Mouse (Mus musculus): ENCODE measurements at regions not wholly inside any gene's neighbourhood (a gene's known extent, or its start where the extent isn't known, plus 50 kb on each side); places are given as distances from the start of the nearest gene placed in this dataset.

DNA sequence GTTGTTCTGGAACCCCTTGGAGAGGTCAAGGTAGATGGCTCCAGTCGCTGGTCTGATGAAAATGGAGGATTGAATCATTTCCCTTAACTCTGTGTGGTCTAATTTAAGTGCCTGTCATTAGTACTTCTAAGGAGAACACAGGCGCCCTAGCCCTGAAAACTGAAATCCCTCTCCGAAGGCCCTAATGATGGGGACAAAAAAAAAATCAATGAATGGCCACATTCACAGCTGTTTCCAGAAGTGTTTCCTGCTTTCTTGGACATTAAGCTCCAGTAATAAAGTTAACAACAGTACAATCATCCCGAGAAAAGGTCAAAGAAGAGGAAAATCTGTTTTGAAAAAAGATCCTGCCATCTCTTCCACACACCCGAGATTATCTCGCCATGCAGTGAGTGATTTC is 174.1 kb upstream of the Jmjd1c start:
- H3K27me3 ChIP-seq (ENCODE audit: insufficient read depth, low read length) = peaks cover 19% of the 10 kb centered on the region
- H3K9me3 ChIP-seq (replicated peaks) = no peaks in the 10 kb centered on the region
- no peak for TF ChIP-seq TAL1 (conservative IDR thresholded peaks at IDR 0.05; ENCODE audit: low read depth, low read length)
- no peak for TF ChIP-seq CTCF (IDR thresholded peaks at IDR 0.05; ENCODE audit: low read depth, low read length)
- TF ChIP-seq GATA1 (IDR thresholded peaks at IDR 0.05; ENCODE audit: borderline replicate concordance, low read length) = no peak
- TF ChIP-seq GATA2 (IDR thresholded peaks at IDR 0.05; ENCODE audit: borderline replicate concordance, low read depth, low read length) = no peak
- no peak for TF ChIP-seq POLR2AphosphoS5 (IDR thresholded peaks at IDR 0.05; ENCODE audit: insufficient replicate concordance, low read depth, low read length)
- ATAC-seq (ENCODE audit: extremely low read depth, insufficient number of reproducible peaks, low FRiP score, poor library complexity, severe bottlenecking) (no peak), DNase-seq (ENCODE audit: low spot score) (no peak)
- peaks cover 6% of the 10 kb centered on the region for H3K4me1 ChIP-seq (ENCODE audit: insufficient read depth, low read depth, low read length)
- no peaks in the 10 kb centered on the region for H3K36me3 ChIP-seq (replicated peaks)
- H3K4me3 ChIP-seq (ENCODE audit: low read depth, low read length) = no peak overlapping the region

- TF ChIP-seq POLR2AphosphoS5 (IDR thresholded peaks at IDR 0.05; ENCODE audit: insufficient replicate concordance, low read depth, low read length) (no peak), GATA2 (IDR thresholded peaks at IDR 0.05; ENCODE audit: borderline replicate concordance, low read depth, low read length) (no peak), GATA1 (IDR thresholded peaks at IDR 0.05; ENCODE audit: borderline replicate concordance, low read length) (no peak), TAL1 (conservative IDR thresholded peaks at IDR 0.05; ENCODE audit: low read depth, low read length) (no peak)
Measured at GRCm38 (mm10) chr10:66922314-66922713, 173.6 kb upstream of the Jmjd1c start.

GRCm38 (mm10) chr10:66923947-66924346 is 172.0 kb upstream of the Jmjd1c start:
- Histone ChIP-seq H3K4me1 (ENCODE audit: insufficient read depth, low read depth, low read length) (peaks cover 6% of the 10 kb centered on the region), H3K27me3 (ENCODE audit: insufficient read depth, low read length) (peaks cover 19% of the 10 kb centered on the region), H3K9me3 (replicated peaks) (no peaks in the 10 kb centered on the region), H3K4me3 (ENCODE audit: low read depth, low read length) (no peak overlapping the region), H3K36me3 (replicated peaks) (no peaks in the 10 kb centered on the region)
- ATAC-seq (ENCODE audit: extremely low read depth, insufficient number of reproducible peaks, low FRiP score, poor library complexity, severe bottlenecking) (no peak), DNase-seq (ENCODE audit: low spot score) (no peak)
- TF ChIP-seq CTCF (IDR thresholded peaks at IDR 0.05; ENCODE audit: low read depth, low read length) (no peak), GATA1 (IDR thresholded peaks at IDR 0.05; ENCODE audit: borderline replicate concordance, low read length) (no peak), GATA2 (IDR thresholded peaks at IDR 0.05; ENCODE audit: borderline replicate concordance, low read depth, low read length) (no peak), POLR2AphosphoS5 (IDR thresholded peaks at IDR 0.05; ENCODE audit: insufficient replicate concordance, low read depth, low read length) (no peak), TAL1 (conservative IDR thresholded peaks at IDR 0.05; ENCODE audit: low read depth, low read length) (no peak)

More at GRCm38 (mm10) chr10:66922314-66922713, 173.6 kb upstream of the Jmjd1c start:
- Histone ChIP-seq H3K27me3 (ENCODE audit: insufficient read depth, low read length) (peaks cover 19% of the 10 kb centered on the region), H3K4me1 (ENCODE audit: insufficient read depth, low read depth, low read length) (peaks cover 6% of the 10 kb centered on the region), H3K9me3 (replicated peaks) (no peaks in the 10 kb centered on the region), H3K36me3 (replicated peaks) (no peaks in the 10 kb centered on the region), H3K4me3 (ENCODE audit: low read depth, low read length) (no peak overlapping the region)
- DNase-seq (ENCODE audit: low spot score) (no peak), ATAC-seq (ENCODE audit: extremely low read depth, insufficient number of reproducible peaks, low FRiP score, poor library complexity, severe bottlenecking) (no peak)

GRCm38 (mm10) chr10:66924418-66924817 is 171.5 kb upstream of the Jmjd1c start:
- peaks cover 6% of the 10 kb centered on the region for H3K4me1 ChIP-seq (ENCODE audit: insufficient read depth, low read depth, low read length)
- no peak overlapping the region for H3K4me3 ChIP-seq (ENCODE audit: low read depth, low read length)
- no peak for DNase-seq (ENCODE audit: low spot score)
- no peak for ATAC-seq (ENCODE audit: extremely low read depth, insufficient number of reproducible peaks, low FRiP score, poor library complexity, severe bottlenecking)
- TF ChIP-seq GATA1 (IDR thresholded peaks at IDR 0.05; ENCODE audit: borderline replicate concordance, low read length) (no peak), GATA2 (IDR thresholded peaks at IDR 0.05; ENCODE audit: borderline replicate concordance, low read depth, low read length) (no peak), CTCF (IDR thresholded peaks at IDR 0.05; ENCODE audit: low read depth, low read length) (no peak), POLR2AphosphoS5 (IDR thresholded peaks at IDR 0.05; ENCODE audit: insufficient replicate concordance, low read depth, low read length) (no peak), TAL1 (conservative IDR thresholded peaks at IDR 0.05; ENCODE audit: low read depth, low read length) (no peak)
- H3K36me3 ChIP-seq (replicated peaks) = no peaks in the 10 kb centered on the region
- no peaks in the 10 kb centered on the region for H3K9me3 ChIP-seq (replicated peaks)
- peaks cover 19% of the 10 kb centered on the region for H3K27me3 ChIP-seq (ENCODE audit: insufficient read depth, low read length)

GRCm38 (mm10) chr10:66925553-66926127 is 170.3 kb upstream of the Jmjd1c start:
- no peak overlapping the region for H3K4me3 ChIP-seq (ENCODE audit: low read depth, low read length)
- TF ChIP-seq POLR2AphosphoS5 (IDR thresholded peaks at IDR 0.05; ENCODE audit: insufficient replicate concordance, low read depth, low read length) = no peak
- no peak for TF ChIP-seq GATA1 (IDR thresholded peaks at IDR 0.05; ENCODE audit: borderline replicate concordance, low read length)
- no peak for TF ChIP-seq TAL1 (conservative IDR thresholded peaks at IDR 0.05; ENCODE audit: low read depth, low read length)
- ATAC-seq (ENCODE audit: extremely low read depth, insufficient number of reproducible peaks, low FRiP score, poor library complexity, severe bottlenecking) (no peak), DNase-seq (ENCODE audit: low spot score) (no peak)
- peaks cover 21% of the 10 kb centered on the region for H3K27me3 ChIP-seq (ENCODE audit: insufficient read depth, low read length)
- H3K4me1 ChIP-seq (ENCODE audit: insufficient read depth, low read depth, low read length) = peaks cover 8% of the 10 kb centered on the region
- no peaks in the 10 kb centered on the region for H3K36me3 ChIP-seq (replicated peaks)
- H3K9me3 ChIP-seq (replicated peaks) = no peaks in the 10 kb centered on the region

DNA sequence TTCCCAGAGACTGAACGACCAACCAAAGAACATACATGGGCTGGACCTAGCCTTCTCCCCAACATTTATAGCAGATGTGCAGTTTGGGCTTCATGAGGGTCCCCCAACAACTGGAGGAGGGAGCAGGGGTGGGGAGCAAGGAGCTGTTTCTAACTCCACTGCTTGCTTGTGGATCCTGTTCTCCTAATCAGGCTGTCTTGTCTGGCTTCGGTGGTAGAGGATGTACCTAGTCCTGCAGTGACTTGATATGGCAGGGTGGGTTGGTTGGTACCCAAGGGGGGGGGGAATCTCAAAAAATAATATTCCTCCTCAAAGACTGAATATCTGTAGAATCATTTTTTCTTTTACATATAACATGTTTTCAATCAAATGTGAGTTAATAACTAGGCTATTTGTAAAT is 168.3 kb upstream of the Jmjd1c start:
- no peak for TF ChIP-seq GATA2 (IDR thresholded peaks at IDR 0.05; ENCODE audit: borderline replicate concordance, low read depth, low read length)
- no peak for TF ChIP-seq GATA1 (IDR thresholded peaks at IDR 0.05; ENCODE audit: borderline replicate concordance, low read length)
- TF ChIP-seq TAL1 (conservative IDR thresholded peaks at IDR 0.05; ENCODE audit: low read depth, low read length) = no peak
- TF ChIP-seq CTCF (IDR thresholded peaks at IDR 0.05; ENCODE audit: low read depth, low read length) = no peak
- no peak for TF ChIP-seq POLR2AphosphoS5 (IDR thresholded peaks at IDR 0.05; ENCODE audit: insufficient replicate concordance, low read depth, low read length)
- ATAC-seq (ENCODE audit: extremely low read depth, insufficient number of reproducible peaks, low FRiP score, poor library complexity, severe bottlenecking) = no peak
- Histone ChIP-seq H3K36me3 (replicated peaks) (no peaks in the 10 kb centered on the region), H3K9me3 (replicated peaks) (no peaks in the 10 kb centered on the region), H3K4me1 (ENCODE audit: insufficient read depth, low read depth, low read length) (peaks cover 7% of the 10 kb centered on the region; the same call in 1 of the 2 replicates), H3K27me3 (ENCODE audit: insufficient read depth, low read length) (peaks cover 18% of the 10 kb centered on the region), H3K4me3 (ENCODE audit: low read depth, low read length) (no peak overlapping the region)
- no peak for DNase-seq (ENCODE audit: low spot score)
